8 mouse cellular contexts compared by ENCODE assay signal in genomic region chr7:29956257-29956656, GRCm38 (mm10). TPM values are rescaled to one million over a fixed set of nuclear protein-coding genes. Genes with fewer than 3 reads are reported as not detected.
A peak's percentile ranks its signal among the peaks of the same experiment; 100 is the strongest.
DNase-seq lines count a peak whose midpoint lies in the region; ATAC-seq and TF ChIP-seq lines count a peak whose summit lies in the region.

No protein-coding gene starts in this region.

- TF ChIP-seq POLR2A in myocyte (IDR thresholded peaks at IDR 0.05; ENCODE audit: insufficient read length, low read depth) = no peak

- H3K4me3 ChIP-seq in embryonic facial prominence, embryonic 13.5 days = no peak overlapping the region
- no peak overlapping the region for H3K4me3 ChIP-seq in intestine, embryonic 16.5 days (ENCODE audit: low read length)
- no peak overlapping the region for H3K4me3 ChIP-seq in myocyte
- H3K4me3 ChIP-seq in forebrain, embryonic 14.5 days (ENCODE audit: low read depth, low read length) = no peak overlapping the region

- H3ac ChIP-seq in myocyte (ENCODE audit: control insufficient read depth, insufficient read length) = no peak overlapping the region

- peaks cover 2% of the 10 kb centered on the region; the same call in 1 of the 2 replicates for H3K36me3 ChIP-seq in embryonic facial prominence, embryonic 13.5 days
- no peaks in the 10 kb centered on the region for H3K36me3 ChIP-seq in intestine, embryonic 16.5 days (ENCODE audit: control insufficient read depth, insufficient read depth, low read length)
- H3K36me3 ChIP-seq in myocyte (ENCODE audit: control insufficient read depth, insufficient read depth) = no peaks in the 10 kb centered on the region
- peaks cover 2% of the 10 kb centered on the region; the same call in 1 of the 2 replicates for H3K36me3 ChIP-seq in forebrain, embryonic 14.5 days (ENCODE audit: control insufficient read depth, insufficient read depth, low read length)

- H3K9me3 ChIP-seq in embryonic facial prominence, embryonic 13.5 days = no peaks in the 10 kb centered on the region
- no peaks in the 10 kb centered on the region for H3K9me3 ChIP-seq in intestine, embryonic 16.5 days (ENCODE audit: control insufficient read depth, low read length)
- H3K9me3 ChIP-seq in forebrain, embryonic 14.5 days (replicated peaks; ENCODE audit: control insufficient read depth, low read length) = no peaks in the 10 kb centered on the region

- H3K4me2 ChIP-seq in embryonic facial prominence, embryonic 13.5 days = no peak overlapping the region
- H3K4me2 ChIP-seq in intestine, embryonic 16.5 days (ENCODE audit: low read depth, low read length) = peak overlapping the region; percentile 4; the same call in 1 of the 2 replicates
- H3K4me2 ChIP-seq in myocyte (ENCODE audit: low read depth) = peak overlapping the region; percentile 55
- no peak overlapping the region for H3K4me2 ChIP-seq in forebrain, embryonic 14.5 days (ENCODE audit: low read length)

- no peaks in the 10 kb centered on the region for H3K27me3 ChIP-seq in embryonic facial prominence, embryonic 13.5 days
- H3K27me3 ChIP-seq in intestine, embryonic 16.5 days (replicated peaks; ENCODE audit: control insufficient read depth, insufficient read depth, low read length) = no peaks in the 10 kb centered on the region
- H3K27me3 ChIP-seq in myocyte (ENCODE audit: control insufficient read depth, insufficient read depth, insufficient read length) = no peaks in the 10 kb centered on the region
- no peaks in the 10 kb centered on the region for H3K27me3 ChIP-seq in forebrain, embryonic 14.5 days (replicated peaks; ENCODE audit: control insufficient read depth, insufficient read depth, low read length)

- peak overlapping the region; percentile 40; the same call in 1 of the 2 replicates for H3K9ac ChIP-seq in embryonic facial prominence, embryonic 13.5 days
- 0 out of 2 replicates have a peak overlapping the region, but pooled peaks have one; percentile 0 for H3K9ac ChIP-seq in intestine, embryonic 16.5 days (ENCODE audit: low read depth, low read length)
- H3K9ac ChIP-seq in forebrain, embryonic 14.5 days (ENCODE audit: low read length) = no peak overlapping the region

- no peak for ATAC-seq in embryonic facial prominence, embryonic 13.5 days (ENCODE audit: insufficient number of reproducible peaks, insufficient read depth, low FRiP score, low TSS enrichment, low read depth)
- no peak for ATAC-seq in intestine, embryonic 16.5 days
- ATAC-seq in forebrain, embryonic 14.5 days = no peak

- WGBS in embryonic facial prominence, embryonic 13.5 days = 44% methylated on average over 10 of the region's 10 CpGs
- 49% methylated on average over 9 of the region's 10 CpGs for WGBS in intestine, embryonic 16.5 days
- 71% methylated on average over 9 of the region's 10 CpGs for WGBS in forebrain, embryonic 14.5 days

- H3K27ac ChIP-seq in embryonic facial prominence, embryonic 13.5 days = no peak overlapping the region
- H3K27ac ChIP-seq in intestine, embryonic 16.5 days (ENCODE audit: low read length) = no peak overlapping the region
- H3K27ac ChIP-seq in forebrain, embryonic 14.5 days (ENCODE audit: low read depth, low read length) = no peak overlapping the region

- peak; percentile 25 for DNase-seq in layer of hippocampus, adult 11-12 months (ENCODE audit: low spot score)
- DNase-seq in layer of hippocampus, adult 9-10 months (ENCODE audit: low spot score) = no peak
- DNase-seq in cerebellum, adult 9-11 months = no peak
- DNase-seq in adrenal gland, adult 8-10 months = no peak
- no peak for DNase-seq in forebrain, embryonic 14.5 days (ENCODE audit: low spot score)

- no peaks in the 10 kb centered on the region for H3K79me2 ChIP-seq in myocyte (ENCODE audit: control insufficient read depth, insufficient read depth)

- 0 out of 2 replicates have a peak, but pooled peaks cover 3% of the 10 kb centered on the region for H3K4me1 ChIP-seq in embryonic facial prominence, embryonic 13.5 days
- H3K4me1 ChIP-seq in intestine, embryonic 16.5 days (ENCODE audit: control insufficient read depth, insufficient read depth, low read length) = no peaks in the 10 kb centered on the region
- no peaks in the 10 kb centered on the region for H3K4me1 ChIP-seq in forebrain, embryonic 14.5 days (ENCODE audit: control insufficient read depth, insufficient read depth, low read length)

TF ChIP-seq in myocyte, 11 proteins besides CTCF, POLR2A, EP300 and RAD21:
- TF ChIP-seq TCF12 (IDR thresholded peaks at IDR 0.05; ENCODE audit: insufficient read depth, poor library complexity, severe bottlenecking) (no peak), REST (IDR thresholded peaks at IDR 0.05; ENCODE audit: insufficient read depth, insufficient read length) (no peak), CEBPB (IDR thresholded peaks at IDR 0.05; ENCODE audit: insufficient read depth, poor library complexity, severe bottlenecking) (no peak), USF1 (IDR thresholded peaks at IDR 0.05; ENCODE audit: low read depth) (no peak), E2F4 (IDR thresholded peaks at IDR 0.05; ENCODE audit: insufficient read depth) (no peak), MYOG (IDR thresholded peaks at IDR 0.05; ENCODE audit: control insufficient read depth in 1 of 3, insufficient read depth in 1 of 3, insufficient read length in 2 of 3, low read depth in 2 of 3) (no peak)

RNA-seq across cellular contexts. Expression of gene Zfp74, which starts 2.4 kb away (rescaled TPM):
- polyA plus RNA-seq in embryonic facial prominence, embryonic 13.5 days (2015; fragmentation: Nextera tagmentation; extraction: Ambion mirVana) = 14.9 and 16.0 TPM in 2 replicates
- polyA plus RNA-seq in intestine, embryonic 16.5 days (2015; fragmentation: Nextera tagmentation; extraction: Ambion mirVana) = 5.4 and 6.4 TPM in 2 replicates
- polyA plus RNA-seq in myocyte (2012; fragmentation: generic; extraction: Trizol) = 1.5 TPM
- total RNA-seq in adrenal gland, adult 8-10 months (2022) = 10 to 100 TPM; 11.0 to 14.6 (median 12.1) TPM
- polyA plus RNA-seq in forebrain, embryonic 14.5 days (2014; fragmentation: Nextera tagmentation; extraction: Ambion mirVana) = 9.2 and 15.7 TPM in 2 replicates

RNA-seq across cellular contexts. Expression of gene Zfp568, which starts 27.5 kb away (rescaled TPM):
- polyA plus RNA-seq in embryonic facial prominence, embryonic 13.5 days (2015; fragmentation: Nextera tagmentation; extraction: Ambion mirVana) = 13.3 and 17.5 TPM in 2 replicates
- 9.1 and 11.6 TPM in 2 replicates for polyA plus RNA-seq in intestine, embryonic 16.5 days (2015; fragmentation: Nextera tagmentation; extraction: Ambion mirVana)
- polyA plus RNA-seq in myocyte (2012; fragmentation: generic; extraction: Trizol) = 27.4 TPM
- total RNA-seq in adrenal gland, adult 8-10 months (2022) = 10 to 100 TPM; 10.7 to 13.1 (median 11.9) TPM
- polyA plus RNA-seq in forebrain, embryonic 14.5 days (2014; fragmentation: Nextera tagmentation; extraction: Ambion mirVana) = 2.9 and 4.3 TPM in 2 replicates

RNA-seq across cellular contexts. Expression of gene Zfp383, which starts 48.2 kb away (rescaled TPM):
- 6.0 and 8.2 TPM in 2 replicates for polyA plus RNA-seq in embryonic facial prominence, embryonic 13.5 days (2015; fragmentation: Nextera tagmentation; extraction: Ambion mirVana)
- polyA plus RNA-seq in intestine, embryonic 16.5 days (2015; fragmentation: Nextera tagmentation; extraction: Ambion mirVana) = 2.7 TPM in 2 replicates
- polyA plus RNA-seq in myocyte (2012; fragmentation: generic; extraction: Trizol) = 2.4 TPM
- total RNA-seq in adrenal gland, adult 8-10 months (2022) = 10 to 100 TPM in 2 of 4 experiments, 1 to 10 TPM in 2; 6.6 to 11.0 (median 8.9) TPM
- polyA plus RNA-seq in forebrain, embryonic 14.5 days (2014; fragmentation: Nextera tagmentation; extraction: Ambion mirVana) = 9.9 and 10.5 TPM in 2 replicates

RNA-seq across cellular contexts. Expression of gene Zfp27, which starts 49.9 kb away (rescaled TPM):
- 12.5 and 13.8 TPM in 2 replicates for polyA plus RNA-seq in embryonic facial prominence, embryonic 13.5 days (2015; fragmentation: Nextera tagmentation; extraction: Ambion mirVana)
- 6.6 and 7.1 TPM in 2 replicates for polyA plus RNA-seq in intestine, embryonic 16.5 days (2015; fragmentation: Nextera tagmentation; extraction: Ambion mirVana)
- 3.9 TPM for polyA plus RNA-seq in myocyte (2012; fragmentation: generic; extraction: Trizol)
- total RNA-seq in adrenal gland, adult 8-10 months (2022) = 10 to 100 TPM; 10.4 to 16.1 (median 11.8) TPM
- 19.2 and 20.5 TPM in 2 replicates for polyA plus RNA-seq in forebrain, embryonic 14.5 days (2014; fragmentation: Nextera tagmentation; extraction: Ambion mirVana)

Comparison
In these comparisons a context has a peak if more than half of its experiments do, and no peak if none do; other contexts are left out.
1. H3K4me2 ChIP-seq: peak in intestine, embryonic 16.5 days (single experiment) and myocyte (single experiment); none in embryonic facial prominence, embryonic 13.5 days (single experiment) and forebrain, embryonic 14.5 days (single experiment).